Mouse (Mus musculus) brain, embryonic 14.5 days (tissue): ENCODE measurements around the gene Mri1.

Source experiments
- CTCF ChIP-seq: fragments of 200-500 bp; IDR thresholded peaks from 2 replicates; pipeline ENCODE4 v1.5.1; 2012; ENCODE audit warnings: inconsistent platforms, mild to moderate bottlenecking, moderate library complexity, borderline replicate concordance; ENCODE audit not compliant: insufficient read depth, insufficient read length; ENCODE audit errors: extremely low read depth
- POLR2A ChIP-seq: fragments of 200-500 bp; IDR thresholded peaks from 2 replicates; pipeline ENCODE4 v1.6.1; 2012; ENCODE audit warnings: mild to moderate bottlenecking, inconsistent platforms, borderline replicate concordance; ENCODE audit not compliant: poor library complexity, insufficient read depth, insufficient read length, severe bottlenecking; ENCODE audit errors: extremely low read depth

DNA sequence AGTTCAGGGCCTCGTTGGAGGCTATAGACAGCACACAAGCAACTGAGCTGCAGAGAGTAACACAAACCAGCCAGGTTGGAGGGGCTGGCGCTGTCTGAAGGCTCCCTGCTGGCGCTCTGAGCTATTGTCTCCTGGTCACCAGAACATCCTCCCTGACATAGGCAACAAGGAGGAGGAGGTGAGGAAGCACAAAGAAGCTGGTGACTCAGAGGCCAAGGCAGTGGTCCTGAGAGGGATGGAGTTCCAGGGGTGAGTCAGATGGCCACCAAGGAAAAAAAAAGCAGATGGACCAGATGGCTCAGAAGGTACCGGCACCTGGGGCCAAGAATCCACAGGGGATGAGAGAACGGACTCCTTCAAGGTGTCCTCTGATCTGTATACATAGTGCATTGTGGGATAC is 34.0 kb upstream of the Mri1 start:
- no peak for TF ChIP-seq POLR2A
- no peak for TF ChIP-seq CTCF
